Mouse (Mus musculus) mouse trophoblast stem cell (cell line): ENCODE results near the gene Ndufs2.

Experiments used
- in situ Hi-C, 2 experiments: fragments of 300-500 bp; cut with MseI, MboI; formaldehyde crosslinking; loops; 2 replicates in 1 of 2; 3 replicates in 1 of 2; pipeline ENCODE4 v1.15.1; 2025

Gene Ndufs2

GRCm38 (mm10) chr1:171279012-171279705 is 28.0 kb upstream of the Ndufs2 start:
- in situ Hi-C loops: no loop called here

- in situ Hi-C loops: no loop called here
Observed at GRCm38 (mm10) chr1:171278436-171278835, 27.2 kb upstream of the Ndufs2 start.

- in situ Hi-C loops: no loop called here
Observed at GRCm38 (mm10) chr1:171277736-171278135, 26.5 kb upstream of the Ndufs2 start.

GRCm38 (mm10) chr1:171276110-171276748 is 25.0 kb upstream of the Ndufs2 start:
- in situ Hi-C loops: no loop called here

GRCm38 (mm10) chr1:171275144-171275734 is 24.1 kb upstream of the Ndufs2 start:
- in situ Hi-C loops: no loop called here

- in situ Hi-C loops: no loop called here
Observed at GRCm38 (mm10) chr1:171274171-171274570, 23.0 kb upstream of the Ndufs2 start.

GRCm38 (mm10) chr1:171272086-171272485 is 20.9 kb upstream of the Ndufs2 start:
- in situ Hi-C loops: no loop called here

- in situ Hi-C loops: no loop called here
Observed at GRCm38 (mm10) chr1:171271622-171272021, 20.4 kb upstream of the Ndufs2 start.

GRCm38 (mm10) chr1:171271196-171271595 is 20.0 kb upstream of the Ndufs2 start:
- in situ Hi-C loops: no loop called here

- in situ Hi-C loops: no loop called here
Observed at GRCm38 (mm10) chr1:171270573-171270900, 19.3 kb upstream of the Ndufs2 start.

GRCm38 (mm10) chr1:171269848-171270572 is 18.8 kb upstream of the Ndufs2 start, which contains the start of gene B4galt3:
Gene B4galt3 (plus strand): TSS chr1:171270328.
- in situ Hi-C loops: no loop called here

GRCm38 (mm10) chr1:171268341-171268740 is 17.2 kb upstream of the Ndufs2 start:
- in situ Hi-C loops: no loop called here

- in situ Hi-C loops: no loop called here
Observed at GRCm38 (mm10) chr1:171265971-171266744, 15.0 kb upstream of the Ndufs2 start.

- in situ Hi-C loops: no loop called here
Observed at GRCm38 (mm10) chr1:171263666-171264461, 12.7 kb upstream of the Ndufs2 start.

- in situ Hi-C loops: no loop called here
Observed at GRCm38 (mm10) chr1:171263185-171263611, 12.0 kb upstream of the Ndufs2 start.

- in situ Hi-C loops: no loop called here
Observed at GRCm38 (mm10) chr1:171262594-171263130, 11.5 kb upstream of the Ndufs2 start.

- in situ Hi-C loops: no loop called here
Observed at GRCm38 (mm10) chr1:171260316-171260715, 9.1 kb upstream of the Ndufs2 start.

- in situ Hi-C loops: loop anchor here in 1 of 2 experiments (10.0 kb wide), 1 partner anchor 144 kb away; the partner anchor contains the start of gene Cfap126
Observed at GRCm38 (mm10) chr1:171258921-171259320, 7.7 kb upstream of the Ndufs2 start.

GRCm38 (mm10) chr1:171257781-171258180 is 6.6 kb upstream of the Ndufs2 start:
- in situ Hi-C loops: loop anchor here in 1 of 2 experiments (10.0 kb wide), 1 partner anchor 143 kb away; the partner anchor contains the start of gene Cfap126

- in situ Hi-C loops: loop anchor here in 1 of 2 experiments (10.0 kb wide), 1 partner anchor 142 kb away; the partner anchor contains the start of gene Cfap126
Observed at GRCm38 (mm10) chr1:171256937-171257548, 5.9 kb upstream of the Ndufs2 start.
